Mouse (Mus musculus): ENCODE measurements around the gene Gsk3a.

Gene Gsk3a

GRCm38 (mm10) chr7:25230690-25231285 lies 6.9 kb downstream of the Gsk3a start:
- in situ Hi-C loops (cut with MboI, MseI), result no loop called here

- in situ Hi-C loops (cut with MboI, MseI), result no loop called here
Measured at GRCm38 (mm10) chr7:25227523-25228300, 9.9 kb downstream of the Gsk3a start.

GRCm38 (mm10) chr7:25222275-25222967 lies 15.2 kb downstream of the Gsk3a start:
- in situ Hi-C loops (cut with MboI, MseI), result no loop called here

GRCm38 (mm10) chr7:25221102-25221883 lies 16.4 kb downstream of the Gsk3a start, which contains the start of gene Zfp526:
Gene Zfp526, plus strand, starts transcription at chr7:25221425.
- in situ Hi-C loops (cut with MboI, MseI), result no loop called here

GRCm38 (mm10) chr7:25220457-25221101 lies 17.1 kb downstream of the Gsk3a start, which contains the start of gene Dedd2:
Gene Dedd2, minus strand, starts transcription at chr7:25220615.
- in situ Hi-C loops (cut with MboI, MseI), result no loop called here

GRCm38 (mm10) chr7:25219756-25220456 lies 17.7 kb downstream of the Gsk3a start:
- in situ Hi-C loops (cut with MboI, MseI), result no loop called here

GRCm38 (mm10) chr7:25219416-25219750 lies 18.3 kb downstream of the Gsk3a start:
- in situ Hi-C loops (cut with MboI, MseI), result no loop called here

- in situ Hi-C loops (cut with MboI, MseI), result no loop called here
Measured at GRCm38 (mm10) chr7:25218705-25219415, 18.8 kb downstream of the Gsk3a start.

- in situ Hi-C loops (cut with MboI, MseI), result no loop called here
Measured at GRCm38 (mm10) chr7:25217653-25218395, 19.8 kb downstream of the Gsk3a start.

GRCm38 (mm10) chr7:25214172-25214571 lies 23.5 kb downstream of the Gsk3a start:
- in situ Hi-C loops (cut with MboI, MseI), result no loop called here

- in situ Hi-C loops (cut with MboI, MseI), result no loop called here
Measured at GRCm38 (mm10) chr7:25213099-25213498, 24.6 kb downstream of the Gsk3a start.

GRCm38 (mm10) chr7:25210482-25210881 lies 27.2 kb downstream of the Gsk3a start:
- in situ Hi-C loops (cut with MboI, MseI), result no loop called here

- in situ Hi-C loops (cut with MboI, MseI), result loop anchor here (10.0 kb wide), 1 partner anchor 406 kb away; the partner anchor contains the start of genes Dmac2 and Erich4
Measured at GRCm38 (mm10) chr7:25209161-25209622, 28.5 kb downstream of the Gsk3a start.

GRCm38 (mm10) chr7:25206094-25206830 lies 31.4 kb downstream of the Gsk3a start:
- in situ Hi-C loops (cut with MboI, MseI), result loop anchor here (10.0 kb wide), 1 partner anchor 409 kb away; the partner anchor contains the start of genes Dmac2 and Erich4

- in situ Hi-C loops (cut with MboI, MseI), result loop anchor here (10.0 kb wide), 1 partner anchor 409 kb away; the partner anchor contains the start of genes Dmac2 and Erich4
Measured at GRCm38 (mm10) chr7:25205355-25206093, 32.1 kb downstream of the Gsk3a start.

- in situ Hi-C loops (cut with MboI, MseI), result loop anchor here (10.0 kb wide), 1 partner anchor 411 kb away; the partner anchor contains the start of genes Dmac2 and Erich4
Measured at GRCm38 (mm10) chr7:25203624-25204023, 34.0 kb downstream of the Gsk3a start.

GRCm38 (mm10) chr7:25197384-25198018 lies 40.1 kb downstream of the Gsk3a start:
- in situ Hi-C loops (cut with MboI, MseI), result no loop called here
